Mouse (Mus musculus) erythroblast, embryonic 14.5 days (primary cell): ENCODE results near the gene 2210407C18Rik.

Experiments used
- GATA1 ChIP-seq: IDR thresholded peaks from 2 replicates; pipeline ENCODE4 v1.6.1; 2012; ENCODE audit warnings: low read length, inconsistent platforms, mixed read lengths
- TAL1 ChIP-seq: IDR thresholded peaks from 3 replicates; pipeline ENCODE4 v1.6.1; 2012; ENCODE audit warnings: low read length, inconsistent platforms, mixed read lengths

DNA sequence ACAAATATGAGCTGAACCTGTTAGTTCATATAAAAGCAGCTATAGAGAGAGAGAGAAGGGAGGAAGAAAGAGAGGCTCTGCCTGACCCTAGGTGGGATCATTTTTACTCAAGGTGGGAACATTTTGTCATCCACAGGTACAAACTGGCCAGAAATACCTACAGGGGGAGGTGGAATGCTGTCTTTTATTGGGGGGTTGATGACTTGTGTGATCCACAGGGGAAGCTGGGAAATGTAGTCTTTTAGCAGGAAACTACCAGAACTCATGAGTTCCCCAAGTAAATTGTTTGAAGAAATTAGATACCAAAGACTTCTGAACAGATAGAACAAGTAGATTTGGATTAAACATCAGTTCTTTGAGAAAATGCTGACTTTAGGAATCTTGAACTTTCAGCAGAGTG is 13.8 kb downstream of the 2210407C18Rik start:
- TF ChIP-seq GATA1 (no peak), TAL1 (no peak)
